Mouse (Mus musculus): ENCODE measurements around the gene 9530077C05Rik.

DNA sequence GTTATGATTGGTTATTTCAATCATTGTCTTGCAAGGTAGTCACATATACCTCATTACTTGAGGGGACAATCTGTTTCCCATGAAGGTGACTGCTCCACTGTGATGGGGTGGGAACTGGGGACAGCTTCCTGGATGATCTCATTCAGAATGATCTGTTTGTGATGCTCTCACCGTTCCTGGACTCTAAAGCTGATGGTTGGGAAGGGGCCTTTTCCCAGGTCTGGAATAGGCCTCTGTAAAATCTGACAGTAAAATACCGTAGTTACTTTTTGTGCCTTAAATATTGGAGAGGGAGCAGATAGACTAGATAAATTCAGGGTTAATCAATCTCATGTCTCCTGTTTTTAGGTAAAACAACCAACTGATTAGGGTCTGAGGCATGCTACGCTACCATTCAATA, 58.3 kb downstream of the 9530077C05Rik start, which contains the start of gene Rp9:
- no peak for TF ChIP-seq POLR2A (IDR thresholded peaks at IDR 0.05; ENCODE audit: borderline replicate concordance, control insufficient read depth, low read depth, low read length)
- TF ChIP-seq CTCF (IDR thresholded peaks at IDR 0.05; ENCODE audit: control insufficient read depth, insufficient read depth, low read length) = no peak

All from bone marrow, adult 2 months (tissue).